Mouse (Mus musculus) adrenal gland, postnatal 36 days (tissue): Measurements from ENCODE around the gene Sqstm1. TPM values are rescaled to one million over a fixed set of nuclear protein-coding genes. Genes with fewer than 3 reads are reported as not detected.
"Not testable (repeated sequence)": the region's sequence is repeated elsewhere in the genome, so short reads cannot be mapped to it uniquely, and the experiment has no call there.

Source experiments
- DNase-seq, 2 experiments: peaks; one replicate each; pipeline ENCODE4 v3.0.0; 2021; ENCODE audit warnings: mixed read lengths in 1 of 2
- microRNA-seq: library from miRNA; unstranded; fragments of <30 nt; microRNA quantifications from one replicate; pipeline ENCODE4 v1.2.0, GENCODE M21; 2021
- total RNA-seq, 2 experiments: library from RNA; stranded (reverse); gene quantifications; 2 replicates each; pipeline ENCODE4 v1.2.3; 2021

The Sqstm1 gene
- total RNA-seq, 2 experiments from 2014 or later = 862 to 881 TPM

DNA sequence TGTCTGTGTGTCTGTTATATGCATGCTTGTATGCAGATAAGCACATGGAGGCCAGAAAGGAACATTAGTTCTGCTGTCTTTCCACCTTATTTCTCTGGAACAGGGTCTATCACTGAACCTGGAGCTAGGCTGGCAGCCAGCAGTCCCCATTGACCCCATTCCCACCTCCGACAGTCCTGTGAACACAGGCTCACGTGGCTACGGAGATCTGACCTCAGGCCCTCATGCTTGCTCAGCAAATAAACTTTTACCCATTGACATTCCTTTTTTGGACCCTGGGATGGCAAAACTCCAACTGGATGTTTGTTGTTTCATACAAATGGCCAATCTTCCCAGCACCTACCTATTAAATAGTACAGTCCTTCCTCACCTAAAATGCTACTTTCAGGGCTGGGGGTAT lies 34.3 kb downstream of the Sqstm1 start:
- no peak for DNase-seq

- DNase-seq = peak; percentile 99 to 100
These were observed 35.9 kb downstream of the Sqstm1 start for GRCm38 (mm10) chr11:50174730-50175187.

- DNase-seq = not testable (repeated sequence)
These were observed 36.4 kb downstream of the Sqstm1 start, which contains the start of gene Mrnip for GRCm38 (mm10) chr11:50174111-50174729. Gene Mrnip (plus strand): TSS chr11:50174444.

GRCm38 (mm10) chr11:50168352-50168751 lies 42.3 kb downstream of the Sqstm1 start:
- DNase-seq = no peak

GRCm38 (mm10) chr11:50162338-50163050 lies 48.1 kb downstream of the Sqstm1 start:
- no peak for DNase-seq

GRCm38 (mm10) chr11:50161578-50162304 lies 48.9 kb downstream of the Sqstm1 start:
- DNase-seq = peak; percentile 74 to 85

DNA sequence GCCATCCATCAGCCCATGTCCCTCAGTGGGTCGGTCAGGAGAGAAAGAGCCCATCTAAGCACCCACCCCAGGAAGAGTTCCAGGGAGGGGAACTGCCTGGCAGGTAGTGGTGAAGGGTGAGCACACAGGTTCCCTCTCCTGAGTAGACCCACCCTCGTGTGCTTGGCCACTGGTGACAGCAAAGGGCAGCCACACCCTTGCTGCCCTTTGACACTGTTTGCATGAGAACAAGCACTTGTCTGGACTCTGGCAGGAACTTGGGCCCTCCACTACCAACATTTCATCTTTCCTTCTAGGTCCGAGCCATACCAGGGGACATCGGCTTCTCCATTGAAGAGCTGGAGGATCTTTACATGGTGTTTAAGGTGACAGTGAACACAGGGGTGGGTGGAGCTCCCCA lies 51.3 kb downstream of the Sqstm1 start:
- DNase-seq = no peak

- no peak for DNase-seq
These were observed 52.3 kb downstream of the Sqstm1 start for GRCm38 (mm10) chr11:50158346-50158745.

DNA sequence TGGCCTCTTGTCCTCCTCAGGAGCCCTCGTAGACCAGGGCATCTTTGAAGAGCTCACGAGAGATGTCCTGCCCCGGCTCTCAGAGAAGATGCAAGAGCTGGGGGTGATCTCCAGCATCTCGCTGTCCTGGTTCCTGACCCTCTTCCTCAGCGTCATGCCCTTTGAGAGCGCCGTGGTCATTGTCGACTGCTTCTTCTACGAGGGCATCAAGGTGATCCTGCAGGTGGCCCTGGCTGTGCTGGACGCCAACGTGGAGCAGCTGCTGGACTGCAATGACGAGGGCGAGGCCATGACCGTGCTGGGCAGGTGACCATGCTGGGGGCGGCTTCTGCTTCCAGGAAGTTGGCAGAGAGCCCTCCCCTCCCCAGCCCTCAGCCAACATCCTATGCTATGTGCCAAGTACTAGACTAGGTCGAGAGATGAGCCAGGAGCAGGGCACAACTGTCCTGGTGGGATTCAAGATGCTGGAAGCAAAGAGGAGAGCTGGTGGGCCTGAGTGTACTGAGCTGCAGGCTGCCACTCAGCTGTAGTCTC lies 53.8 kb downstream of the Sqstm1 start:
- DNase-seq = no peak

DNA sequence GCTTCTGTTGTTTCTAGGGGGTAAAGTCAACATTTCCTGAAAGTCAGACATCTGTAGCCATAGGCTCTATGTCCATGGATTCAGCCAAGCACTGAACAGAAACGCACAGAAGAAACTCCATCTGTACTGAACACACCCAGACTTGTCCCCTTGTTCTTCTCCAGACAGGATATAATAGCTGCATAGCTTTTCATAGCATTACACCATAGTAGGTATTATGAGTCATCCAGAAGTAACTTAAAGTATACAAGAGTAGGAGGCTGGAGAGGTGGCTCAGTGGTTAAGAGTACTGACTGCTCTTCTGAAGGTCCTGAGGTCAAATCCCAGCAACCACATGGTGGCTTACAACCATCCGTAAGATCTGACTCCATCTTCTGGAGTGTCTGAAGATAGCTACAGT lies 54.8 kb downstream of the Sqstm1 start:
- DNase-seq = no peak

GRCm38 (mm10) chr11:50154777-50155520 lies 55.7 kb downstream of the Sqstm1 start:
- no peak for DNase-seq

- no peak for DNase-seq
These were observed 56.5 kb downstream of the Sqstm1 start for GRCm38 (mm10) chr11:50154166-50154565.

DNA sequence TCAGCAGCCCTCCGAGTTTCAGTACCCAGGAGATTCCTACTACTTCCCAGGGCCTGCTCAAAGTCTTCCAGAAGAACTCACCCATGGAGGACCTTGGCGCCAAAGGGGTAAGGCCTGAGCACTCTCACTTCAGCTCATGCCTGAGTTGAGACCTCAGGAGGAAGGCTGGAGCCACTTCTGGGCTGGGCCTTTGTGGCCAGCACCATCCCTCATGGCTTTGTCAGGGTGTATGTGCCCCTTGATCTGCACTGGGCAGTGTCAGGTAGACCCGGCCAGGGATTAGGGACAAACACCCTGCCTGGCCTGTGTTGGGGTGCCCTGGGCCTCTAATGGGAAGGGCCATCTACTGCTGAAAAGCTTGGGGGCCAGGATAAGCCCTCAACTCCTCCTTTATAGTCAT lies 59.3 kb downstream of the Sqstm1 start:
- DNase-seq = no peak

DNA sequence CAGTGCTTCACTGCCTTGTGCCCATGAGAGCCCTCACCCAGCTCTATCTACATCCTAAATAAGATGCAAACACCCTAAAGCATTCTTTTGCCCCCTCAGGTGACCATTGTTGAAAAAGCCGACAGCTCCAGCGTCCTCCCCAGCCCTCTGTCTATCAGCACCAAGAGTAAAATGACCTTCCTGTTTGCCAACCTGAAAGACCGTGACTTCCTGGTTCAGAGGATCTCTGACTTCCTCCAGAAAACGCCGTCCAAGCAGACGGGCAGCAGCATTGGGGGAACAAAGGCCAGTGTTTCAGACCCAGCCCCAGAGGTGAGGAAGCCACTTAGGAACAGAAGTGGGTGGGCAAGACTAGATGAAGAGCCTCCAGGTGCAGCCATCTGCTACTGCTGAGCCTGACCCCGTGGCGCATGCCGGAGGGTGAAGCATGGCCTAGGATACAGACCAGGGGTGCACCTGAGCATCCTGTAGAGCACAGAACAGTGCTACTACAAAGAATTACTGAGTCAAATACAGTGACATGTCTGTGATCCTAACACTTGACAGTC lies 61.0 kb downstream of the Sqstm1 start:
- DNase-seq = no peak

Small RNA genes lying within 50 kb of the gene (microRNA-seq; reads per million reads assigned to microRNA genes)
- not detected for gene Mir6919

Other genes with a start within 250 kb of the Sqstm1 start
- gene Rnf130, start 185.5 kb downstream of the Sqstm1 start, total RNA-seq = 10 to 100 TPM; 90.3 to 98.0 TPM
- 100 to 1,000 TPM; 121 to 155 TPM for gene Tbc1d9b, start 79.4 kb downstream of the Sqstm1 start, total RNA-seq
- gene Mrnip, start 36.4 kb downstream of the Sqstm1 start, total RNA-seq = 10 to 100 TPM in 1 of 2 experiments, 1 to 10 TPM in 1; 7.4 to 10.9 TPM
- gene Mgat4b, start 63 bp upstream of the Sqstm1 start, total RNA-seq = 100 to 1,000 TPM; 116 to 149 TPM
- 10 to 100 TPM; 10.5 to 23.5 TPM for gene Ltc4s, start 27.8 kb upstream of the Sqstm1 start, total RNA-seq
- 10 to 100 TPM; 24.7 to 26.0 TPM for gene Maml1, start 81.5 kb upstream of the Sqstm1 start, total RNA-seq
- gene Canx, start 114.8 kb upstream of the Sqstm1 start, total RNA-seq = 100 to 1,000 TPM; 473 to 490 TPM
- gene Cby3, start 143.6 kb upstream of the Sqstm1 start, total RNA-seq = not detected
- gene Hnrnph1, start 166.2 kb upstream of the Sqstm1 start, total RNA-seq = 100 to 1,000 TPM; 212 to 305 TPM
- 10 to 100 TPM; 38.2 to 39.8 TPM for gene Rufy1, start 220.3 kb upstream of the Sqstm1 start, total RNA-seq